Mouse (Mus musculus) limb, embryonic 10.5 days (tissue): ENCODE measurements around the gene Lrfn5. TPM values are rescaled to one million over a fixed set of nuclear protein-coding genes. Genes with fewer than 3 reads are reported as not detected.

ENCODE experiments used
- DNase-seq: peaks from one replicate; pipeline ENCODE4 v3.0.0-alpha.2; 2017; ENCODE audit warnings: low spot score
- H3K27ac ChIP-seq: fragments of 300-500 bp; sonication (generic); 2 replicates; pipeline ENCODE4 v1.5.1; 2016; ENCODE audit warnings: mild to moderate bottlenecking
- H3K27me3 ChIP-seq: fragments of 300-500 bp; sonication (generic); 2 replicates; pipeline ENCODE4 v1.6.1; 2016; ENCODE audit warnings: low read depth, mild to moderate bottlenecking; ENCODE audit not compliant: poor library complexity, severe bottlenecking
- H3K36me3 ChIP-seq: fragments of 300-500 bp; sonication (generic); 2 replicates; pipeline ENCODE4 v1.6.1; 2016; ENCODE audit warnings: mild to moderate bottlenecking, moderate library complexity
- H3K4me1 ChIP-seq: fragments of 300-500 bp; sonication (generic); 2 replicates; pipeline ENCODE4 v1.6.1; 2016
- H3K4me3 ChIP-seq: fragments of 300-500 bp; sonication (generic); 2 replicates; pipeline ENCODE4 v1.5.1; 2016; ENCODE audit warnings: mild to moderate bottlenecking, moderate library complexity
- H3K9me3 ChIP-seq: fragments of 300-500 bp; sonication (generic); replicated peaks from 2 replicates; pipeline ENCODE4 v1.6.1; 2016; ENCODE audit warnings: mild to moderate bottlenecking
- WGBS: fragments of 180-500 bp; shearing (Covaris S2); methylation state at CpG from one replicate; pipeline ENCODE4 v1.1.7; 2016; 5-methylcytosine and 5-hydroxymethylcytosine counted together
- polyA plus RNA-seq: library from polyadenylated mRNA; unstranded; fragments of >200 nt; fragmentation: Nextera tagmentation; extraction: Ambion mirVana; gene quantifications from 2 replicates; pipeline ENCODE4 v1.2.1, GENCODE M21; 2016

Gene Lrfn5
- polyA plus RNA-seq, 1 experiment from 2014 or later = 0.56 TPM

GRCm38 (mm10) chr12:61807073-61807605 lies 284.2 kb downstream of the Lrfn5 start:
- Histone ChIP-seq H3K4me1 (no peaks in the 10 kb centered on the region), H3K27ac (no peak overlapping the region), H3K27me3 (no peaks in the 10 kb centered on the region), H3K36me3 (no peaks in the 10 kb centered on the region), H3K9me3 (no peaks in the 10 kb centered on the region), H3K4me3 (no peak overlapping the region)
- no peak for DNase-seq
- WGBS = 90% methylated on average over 4 of the region's 4 CpGs

- DNase-seq = no peak
- Histone ChIP-seq H3K27ac (no peak overlapping the region), H3K9me3 (no peaks in the 10 kb centered on the region), H3K4me3 (no peak overlapping the region), H3K4me1 (no peaks in the 10 kb centered on the region), H3K27me3 (no peaks in the 10 kb centered on the region), H3K36me3 (no peaks in the 10 kb centered on the region)
- 88% methylated on average over 5 of the region's 5 CpGs for WGBS
Measured at GRCm38 (mm10) chr12:61823601-61824000, 300.7 kb downstream of the Lrfn5 start.

GRCm38 (mm10) chr12:61826311-61826710 lies 303.4 kb downstream of the Lrfn5 start:
- Histone ChIP-seq H3K4me3 (no peak overlapping the region), H3K4me1 (no peaks in the 10 kb centered on the region), H3K27ac (no peak overlapping the region), H3K36me3 (no peaks in the 10 kb centered on the region), H3K9me3 (no peaks in the 10 kb centered on the region), H3K27me3 (no peaks in the 10 kb centered on the region)
- DNase-seq = no peak
- WGBS = 13% methylated on average over 1 of the region's 1 CpGs

- H3K4me1 ChIP-seq = no peaks in the 10 kb centered on the region
Measured at GRCm38 (mm10) chr12:61842599-61843291, 319.8 kb downstream of the Lrfn5 start.

GRCm38 (mm10) chr12:61854183-61854582 lies 331.2 kb downstream of the Lrfn5 start:
- no peaks in the 10 kb centered on the region for H3K27me3 ChIP-seq
- H3K4me3 ChIP-seq = no peak overlapping the region
- H3K27ac ChIP-seq = no peak overlapping the region
- WGBS = 82% methylated on average over 1 of the region's 1 CpGs
- H3K9me3 ChIP-seq = no peaks in the 10 kb centered on the region
- no peaks in the 10 kb centered on the region for H3K36me3 ChIP-seq
- DNase-seq = no peak
- no peaks in the 10 kb centered on the region for H3K4me1 ChIP-seq

More at GRCm38 (mm10) chr12:61842599-61843291, 319.8 kb downstream of the Lrfn5 start:
- no peak for DNase-seq
- Histone ChIP-seq H3K4me3 (no peak overlapping the region), H3K27ac (no peak overlapping the region), H3K9me3 (no peaks in the 10 kb centered on the region), H3K36me3 (no peaks in the 10 kb centered on the region), H3K27me3 (no peaks in the 10 kb centered on the region)
- WGBS = 94% methylated on average over 9 of the region's 9 CpGs
